Comparison of ENCODE assay signal across 10 mouse cellular contexts in the genomic region with DNA sequence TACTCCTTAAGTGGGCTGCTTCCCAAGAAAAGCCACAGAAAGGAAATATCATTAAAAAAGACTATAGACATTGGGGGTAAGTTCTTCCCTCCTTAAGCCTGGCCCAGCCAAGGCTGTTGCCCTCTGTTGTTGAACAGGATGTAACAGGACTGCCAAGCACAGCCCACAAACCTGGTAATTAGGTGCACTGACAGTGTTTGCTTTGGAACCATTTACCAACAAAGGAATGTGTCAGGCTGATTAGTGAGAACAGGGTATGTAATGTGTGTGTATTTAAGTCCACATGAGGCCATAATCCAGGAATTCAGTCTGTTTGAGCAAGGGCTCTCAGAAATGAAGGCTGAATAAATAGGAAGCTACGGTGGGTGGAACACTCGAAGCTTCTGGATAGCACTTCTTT.
DNase-seq lines count a peak whose midpoint lies in the region; ATAC-seq and TF ChIP-seq lines count a peak whose summit lies in the region.
"Had no signal": no experiment of that assay in that cellular context is flagged by ENCODE, and none has a peak within 500 bp of the region (broad histone marks: within the 10 kb centered on the region; RNA-seq: fewer than 3 reads in every experiment).

No protein-coding gene starts in this region.

- no peak for DNase-seq in heart, postnatal 25 days (ENCODE audit: low spot score)
- DNase-seq in kidney, postnatal 0 days (ENCODE audit: low spot score) = peak; percentile 56
- peak; percentile 40 to 58 for DNase-seq in lung, postnatal 4 days
- no peak for DNase-seq in left cerebral cortex, postnatal 4 days
- DNase-seq in gastrocnemius, postnatal 36 days = no peak
- no peak for DNase-seq in cerebellum, adult 8-10 months
- DNase-seq: adrenal gland, adult 2 months had no signal

- H3K27ac ChIP-seq in heart, embryonic 12.5 days (ENCODE audit: poor library complexity, severe bottlenecking) = peak overlapping the region; percentile 51
- peak overlapping the region; percentile 51; the same call in 1 of the 2 replicates for H3K27ac ChIP-seq in embryonic fibroblast, embryonic 13.5 days (ENCODE audit: insufficient read depth, low read length)
- 0 out of 2 replicates have a peak overlapping the region, but pooled peaks have one; percentile 42 for H3K27ac ChIP-seq in kidney, postnatal 0 days

- no peak for TF ChIP-seq CTCF in embryonic fibroblast, embryonic 13.5 days (IDR thresholded peaks at IDR 0.05; ENCODE audit: borderline replicate concordance, insufficient read depth, low read length)
- TF ChIP-seq CTCF in kidney, postnatal 0 days (IDR thresholded peaks at IDR 0.05; ENCODE audit: low read depth) = no peak

- H3K27me3 ChIP-seq in heart, embryonic 12.5 days (replicated peaks) = no peaks in the 10 kb centered on the region
- no peaks in the 10 kb centered on the region for H3K27me3 ChIP-seq in kidney, postnatal 0 days (ENCODE audit: insufficient read depth, low read length)
- H3K27me3 ChIP-seq: CH12.LX had no signal

- peaks cover 16% of the 10 kb centered on the region for H3K4me1 ChIP-seq in heart, embryonic 12.5 days (replicated peaks)
- peaks cover 14% of the 10 kb centered on the region for H3K4me1 ChIP-seq in embryonic fibroblast, embryonic 13.5 days (ENCODE audit: control insufficient read depth, insufficient read depth, low read length)
- H3K4me1 ChIP-seq in kidney, postnatal 0 days (replicated peaks; ENCODE audit: insufficient read depth, low read length) = no peaks in the 10 kb centered on the region

- peak; percentile 81 for ATAC-seq in heart, embryonic 12.5 days (ENCODE audit: insufficient number of reproducible peaks, low FRiP score)
- no peak for ATAC-seq in kidney, postnatal 0 days (replicated peaks; ENCODE audit: low FRiP score, low read depth)

- no peak overlapping the region for H3K4me3 ChIP-seq in heart, embryonic 12.5 days
- no peak overlapping the region for H3K4me3 ChIP-seq in embryonic fibroblast, embryonic 13.5 days (ENCODE audit: insufficient read depth, low read length)
- no peak overlapping the region for H3K4me3 ChIP-seq in kidney, postnatal 0 days (replicated peaks; ENCODE audit: low read depth, low read length)

- no peak for TF ChIP-seq POLR2A in embryonic fibroblast, embryonic 13.5 days (IDR thresholded peaks at IDR 0.05; ENCODE audit: low read depth, low read length)

- no peak overlapping the region for H3K4me2 ChIP-seq in heart, embryonic 12.5 days
- H3K4me2 ChIP-seq in kidney, postnatal 0 days (ENCODE audit: low read length) = no peak overlapping the region

- no peaks in the 10 kb centered on the region for H3K36me3 ChIP-seq in heart, embryonic 12.5 days
- H3K36me3 ChIP-seq in kidney, postnatal 0 days (ENCODE audit: insufficient read depth, low read length) = no peaks in the 10 kb centered on the region

- H3K9me3 ChIP-seq in heart, embryonic 12.5 days (replicated peaks) = no peaks in the 10 kb centered on the region
- H3K9me3 ChIP-seq in kidney, postnatal 0 days (replicated peaks; ENCODE audit: low read length) = no peaks in the 10 kb centered on the region

- 0 out of 2 replicates have a peak overlapping the region, but pooled peaks have one; percentile 15 for H3K9ac ChIP-seq in heart, embryonic 12.5 days
- no peak overlapping the region for H3K9ac ChIP-seq in kidney, postnatal 0 days (ENCODE audit: low read depth, low read length)

- intact Hi-C loops in heart, postnatal 25 days (cut with DNase I) = loop anchor here (5.0 kb wide), 1 partner anchor 33 kb away; no protein-coding TSS in a partner anchor
- intact Hi-C loops in left cerebral cortex, postnatal 4 days (cut with DNase I) = no loop called here
- intact Hi-C loops in gastrocnemius, postnatal 36 days (cut with DNase I) = no loop called here

- 44% methylated on average over 2 of the region's 2 CpGs for WGBS in heart, embryonic 12.5 days
- WGBS in kidney, postnatal 0 days = 45% methylated on average over 2 of the region's 2 CpGs

Comparison
In these comparisons a context has a peak if more than half of its experiments do, and no peak if none do; other contexts are left out.
1. DNase-seq: peak in kidney, postnatal 0 days (single experiment) and lung, postnatal 4 days (2 of 2); none in heart, postnatal 25 days (single experiment), left cerebral cortex, postnatal 4 days (single experiment), gastrocnemius, postnatal 36 days (0 of 2) and cerebellum, adult 8-10 months (single experiment).
2. Peak in every context shown above with its lines, with median percentiles within 50 percentile points of each other: H3K27ac ChIP-seq.